Mouse (Mus musculus): ENCODE measurements around the gene Ppfia2.

Ppfia2 gene

DNA sequence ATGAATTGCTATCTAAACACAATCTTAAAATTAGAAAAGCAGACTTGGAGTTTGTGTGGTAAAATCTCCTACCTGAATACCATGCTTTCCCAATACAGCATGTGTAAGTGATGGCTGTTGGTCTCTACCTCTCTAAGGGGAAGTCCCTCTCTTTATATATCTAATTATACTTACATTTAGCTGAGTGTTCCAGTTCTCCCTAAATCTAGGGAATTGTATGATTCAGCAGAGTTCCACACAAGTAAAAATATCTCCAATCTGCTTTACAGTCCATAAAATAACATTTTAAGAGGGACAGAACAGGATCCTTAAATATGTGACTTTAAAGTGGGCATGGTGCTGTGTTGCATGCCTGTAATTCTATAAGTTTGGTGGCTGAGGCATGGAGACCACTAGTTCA lies 444.7 kb downstream of the Ppfia2 start:
- no peak for DNase-seq (ENCODE audit: low read depth)

DNA sequence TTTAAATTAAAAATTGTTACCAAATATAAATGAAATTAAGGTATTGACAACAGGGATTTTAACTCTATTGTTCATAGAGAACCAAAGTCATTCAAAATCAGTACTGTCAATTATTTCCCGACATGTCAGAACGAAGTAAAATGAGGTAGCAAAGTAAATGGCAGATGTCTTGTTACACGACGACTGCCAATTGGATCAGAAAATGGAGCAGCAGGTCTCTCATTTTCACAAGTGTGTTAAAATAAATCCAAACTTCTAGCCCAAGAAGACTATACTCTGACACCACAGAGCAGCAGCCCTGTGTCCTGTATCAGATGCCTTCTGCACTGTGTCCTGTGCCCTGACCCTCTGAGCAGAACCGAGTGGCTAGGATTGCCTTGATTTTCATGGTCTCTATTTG lies 454.2 kb downstream of the Ppfia2 start:
- no peak for DNase-seq (ENCODE audit: low read depth)

DNA sequence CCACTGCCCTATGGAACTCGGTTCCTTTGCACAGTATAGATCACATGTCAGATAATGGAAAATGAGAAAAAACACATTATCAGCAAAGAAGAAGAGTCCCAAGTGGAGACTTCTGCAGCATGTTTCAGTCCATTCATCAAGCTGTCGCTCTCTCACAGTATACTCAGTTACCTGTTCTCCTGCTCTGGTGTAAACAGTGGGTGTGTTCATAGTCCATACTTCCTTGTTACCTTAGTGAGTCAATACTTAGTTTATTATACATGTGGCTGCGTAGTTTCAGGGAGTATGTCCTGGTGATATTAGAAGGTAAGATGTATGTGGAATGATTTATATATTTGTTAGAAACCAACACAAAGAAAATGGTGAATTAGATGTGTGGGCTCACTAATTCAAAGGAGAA lies 454.7 kb downstream of the Ppfia2 start:
- DNase-seq (ENCODE audit: low read depth), result no peak

DNA sequence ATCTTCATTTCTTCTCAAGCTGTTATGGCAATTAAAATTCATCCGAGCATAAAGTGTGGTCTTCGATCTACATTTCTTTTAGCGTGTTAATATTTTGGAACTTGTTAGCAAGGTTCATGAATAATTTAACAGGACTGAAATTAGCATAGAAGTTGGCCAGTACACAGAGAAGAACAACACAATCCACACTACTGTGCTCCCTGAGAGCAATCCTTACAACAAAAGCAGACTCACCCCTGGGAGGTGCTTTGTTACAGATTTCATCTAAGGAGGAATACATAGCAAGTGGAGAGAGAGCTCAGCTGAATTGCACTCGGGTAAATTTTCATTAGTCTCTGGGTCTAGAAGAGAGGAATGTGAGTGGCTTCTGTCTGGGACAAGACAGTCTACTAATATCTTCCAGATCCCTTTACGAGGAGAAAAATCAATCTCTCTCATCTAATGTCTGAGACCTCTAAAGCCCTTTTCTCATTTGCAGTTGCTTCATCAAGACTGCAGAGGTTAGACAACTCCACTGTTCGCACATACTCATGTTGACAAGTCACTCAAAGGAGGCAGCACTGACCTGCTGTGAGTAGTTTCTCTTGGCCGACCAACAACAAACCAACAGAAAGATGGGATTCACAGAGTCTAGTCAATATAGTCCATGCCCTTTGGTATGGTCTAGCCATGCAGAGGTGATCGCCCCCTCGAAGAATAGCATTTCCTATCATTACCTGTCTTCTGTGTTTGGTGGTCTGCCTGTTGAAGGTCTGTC lies 458.6 kb downstream of the Ppfia2 start:
- no peak for DNase-seq (ENCODE audit: low read depth)

DNA sequence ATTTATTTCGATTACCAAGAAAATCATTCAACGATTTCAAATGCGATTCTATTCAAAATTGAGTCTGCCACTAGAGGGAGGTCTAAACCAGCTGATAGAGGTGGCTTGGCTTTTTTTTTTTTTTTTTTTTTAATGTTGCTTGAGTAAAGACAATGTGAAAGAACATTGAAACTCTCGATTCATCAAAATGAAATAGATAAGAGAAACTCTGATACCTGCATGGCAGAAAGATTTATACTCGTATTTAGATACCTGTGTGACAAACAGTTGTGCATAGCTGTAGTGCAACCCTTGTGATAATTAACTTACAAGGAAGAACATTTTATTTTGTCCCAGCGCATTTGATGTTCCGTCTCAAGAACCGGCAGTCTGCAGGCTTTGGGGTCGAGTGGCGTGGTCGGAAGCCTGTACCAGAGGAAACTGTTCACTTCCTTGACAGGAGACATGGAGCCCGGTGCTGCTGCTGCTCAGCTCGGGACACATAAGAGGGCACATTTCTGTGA lies 462.5 kb downstream of the Ppfia2 start:
- DNase-seq (ENCODE audit: low read depth), result peak; percentile 24

DNA sequence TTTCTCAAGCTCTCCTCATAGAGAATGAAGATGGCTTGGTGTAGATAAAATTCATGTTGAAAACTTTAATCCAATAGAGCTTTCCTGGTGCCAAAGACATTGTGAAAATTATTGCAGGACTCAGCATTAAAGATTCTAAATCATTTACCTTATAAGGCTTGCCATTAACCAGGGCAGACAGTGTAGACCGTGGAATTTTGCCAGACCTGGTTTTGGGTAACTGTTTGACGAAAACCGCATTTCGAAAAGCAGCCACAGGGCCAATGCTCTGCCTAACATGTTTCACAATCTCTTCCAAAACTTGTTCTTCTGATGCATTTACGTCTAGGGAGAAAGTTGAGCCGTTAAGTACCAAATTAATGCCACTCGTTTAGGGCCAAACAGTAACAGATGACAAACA lies 466.9 kb downstream of the Ppfia2 start:
- no peak for DNase-seq (ENCODE audit: low read depth)

DNA sequence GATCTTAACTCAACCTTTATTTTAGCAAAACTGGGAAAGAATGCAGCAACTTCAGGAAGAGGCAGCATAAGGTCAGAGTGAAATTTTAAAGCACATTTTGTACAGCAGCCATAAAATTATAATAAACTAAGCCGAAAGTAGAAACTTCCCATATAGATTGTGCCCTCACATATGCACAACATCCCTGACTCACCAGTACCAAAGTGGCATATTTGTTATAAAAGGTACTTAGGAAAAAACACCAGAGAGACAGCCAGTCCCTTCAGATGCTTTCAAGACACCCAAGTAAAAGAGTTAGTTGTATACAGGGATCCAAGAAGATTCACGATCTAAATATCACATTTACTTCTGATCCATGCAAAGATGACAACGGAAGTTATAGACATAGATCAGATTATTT lies 468.7 kb downstream of the Ppfia2 start:
- DNase-seq (ENCODE audit: low read depth), result no peak

DNA sequence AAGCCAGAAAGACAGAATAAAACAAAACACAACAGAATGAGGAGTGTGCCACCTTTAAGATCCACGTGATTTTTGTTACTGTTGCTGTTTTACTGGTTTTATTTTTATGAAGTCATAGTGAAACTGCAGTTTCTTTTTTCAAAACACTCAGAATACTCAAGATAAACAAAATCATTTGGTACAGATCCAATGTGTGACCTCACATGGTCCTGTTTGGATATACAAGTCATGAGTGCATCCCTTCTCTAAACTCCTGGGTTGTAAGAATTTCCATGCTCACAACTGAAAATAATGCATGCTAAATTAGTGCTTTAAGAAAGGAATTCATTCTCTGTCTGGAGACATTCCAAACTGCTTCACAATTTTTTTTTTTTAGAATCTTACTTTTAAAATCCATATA lies 469.3 kb downstream of the Ppfia2 start:
- DNase-seq (ENCODE audit: low read depth), result no peak

DNA sequence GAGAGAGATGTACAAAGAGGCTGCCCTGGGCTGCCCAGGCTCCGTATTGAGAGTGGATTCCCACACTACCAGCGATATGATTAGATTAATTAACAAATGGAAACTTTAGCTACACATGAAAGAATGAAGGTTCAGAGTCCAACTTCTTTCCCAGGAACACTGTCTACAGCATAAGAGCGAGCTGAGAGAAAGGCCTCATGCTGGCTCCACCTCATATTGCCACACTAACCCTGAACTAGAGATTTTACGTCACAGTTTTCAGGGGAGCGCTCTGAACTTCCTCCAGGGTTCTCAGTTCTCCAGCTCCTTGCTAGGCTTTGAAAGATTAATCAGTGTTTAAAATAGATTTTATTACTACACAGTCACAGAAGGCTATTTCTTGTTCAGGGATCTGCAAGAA lies 471.2 kb downstream of the Ppfia2 start:
- DNase-seq (ENCODE audit: low read depth), result no peak

DNA sequence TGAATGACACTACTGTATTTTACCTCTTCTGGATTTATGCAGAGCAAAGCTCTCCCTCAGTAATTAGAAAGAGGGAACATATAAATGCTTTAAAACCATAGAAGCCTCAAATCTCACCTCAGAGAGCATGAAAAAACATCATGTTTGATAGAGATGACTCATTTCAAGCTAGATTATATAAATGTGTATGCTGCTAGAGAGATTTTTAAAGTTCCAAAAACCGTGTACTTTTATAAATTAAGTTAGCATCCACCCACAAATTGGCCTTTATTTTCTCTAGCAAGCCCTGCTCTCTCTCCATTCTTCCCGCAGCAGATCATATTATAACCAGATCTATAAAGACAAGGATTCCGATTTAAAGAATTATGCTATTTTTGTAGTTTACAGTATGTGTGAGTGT lies 488.9 kb downstream of the Ppfia2 start:
- no peak for DNase-seq (ENCODE audit: low read depth)

DNA sequence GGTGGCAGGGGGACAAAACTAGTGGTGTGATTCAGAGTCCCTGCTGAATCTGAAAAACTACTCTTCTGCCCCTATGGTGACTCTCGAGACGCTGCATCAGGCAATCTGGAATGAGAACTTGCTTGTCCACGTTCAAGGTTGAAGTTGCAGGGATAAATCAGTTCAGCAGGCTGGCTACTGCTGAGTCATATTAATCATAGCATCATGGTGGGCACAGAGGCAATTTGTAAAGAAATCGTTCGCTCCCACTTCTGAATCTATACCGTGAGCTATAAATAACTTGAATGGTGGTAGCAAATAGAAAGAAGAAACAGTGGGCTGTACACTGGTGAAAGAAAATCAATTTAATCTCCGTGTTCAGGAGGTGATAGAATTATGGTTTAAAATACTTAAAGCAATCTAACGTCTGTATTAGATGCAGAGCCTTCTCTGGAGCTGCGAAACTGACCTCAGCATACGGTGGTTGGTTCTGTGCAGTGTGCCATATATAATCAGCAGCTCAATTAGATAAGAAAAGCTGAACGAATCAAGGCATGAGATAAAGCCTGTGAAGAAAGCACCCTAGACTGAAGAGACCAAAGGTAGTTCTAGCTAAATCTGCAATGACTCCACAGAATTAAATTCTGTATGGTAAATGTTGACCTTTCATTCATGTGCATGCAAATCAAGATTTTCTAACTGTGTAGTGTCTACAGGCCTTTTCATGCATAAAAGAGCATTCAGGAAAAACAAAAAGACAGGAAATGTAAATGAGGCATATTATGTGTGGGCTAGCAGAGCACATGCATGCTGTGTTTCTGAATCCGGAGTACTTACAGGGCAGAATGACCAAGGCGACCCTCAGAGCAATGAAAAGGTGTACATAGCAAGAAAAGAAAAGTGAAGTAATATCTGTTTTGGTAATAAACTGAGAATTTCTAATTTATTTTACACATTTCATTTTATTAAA lies 505.3 kb downstream of the Ppfia2 start:
- no peak for DNase-seq (ENCODE audit: low read depth)

Data from fibroblast of lung, adult 2 months (primary cell).